Mouse (Mus musculus) T-helper 2 cell (primary cell): ENCODE results near the gene Dcpp1.

Experiments
- in situ Hi-C: fragments of 300-600 bp; cut with MboI, MseI; formaldehyde crosslinking; loops from one replicate; pipeline ENCODE4 v1.15.1; 2025; ENCODE audit warnings: high pct_unique_total_duplicates

Dcpp1 gene

DNA sequence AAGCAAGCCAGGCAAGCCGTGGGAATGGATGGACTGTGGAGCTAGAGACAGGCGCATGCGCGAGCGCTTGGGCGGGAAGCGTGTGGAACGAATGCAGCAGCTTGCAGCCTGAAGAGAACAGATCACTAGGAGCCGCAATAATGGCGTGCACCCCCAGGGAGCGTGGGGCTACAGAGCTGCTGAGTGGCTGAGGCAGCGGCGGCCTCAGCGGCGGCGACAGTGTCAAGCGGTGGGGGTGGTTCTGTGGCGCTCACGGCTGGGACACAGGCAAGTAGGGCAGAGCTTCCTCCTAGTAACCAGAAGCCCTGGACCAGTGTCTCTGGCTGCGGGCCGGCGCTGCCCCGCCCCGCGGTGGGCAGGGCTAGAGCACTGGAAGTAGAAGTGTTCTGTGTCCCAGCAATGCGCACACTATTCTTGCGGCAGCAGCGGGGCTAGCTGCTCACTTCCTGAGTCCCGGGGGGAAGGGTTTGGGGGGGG, 43.9 kb downstream of the Dcpp1 start:
- in situ Hi-C loops, result no loop called here

GRCm38 (mm10) chr17:23925090-23925493, 44.4 kb downstream of the Dcpp1 start:
- in situ Hi-C loops, result no loop called here

GRCm38 (mm10) chr17:23931157-23931556, 50.5 kb downstream of the Dcpp1 start:
- in situ Hi-C loops, result no loop called here
